Mouse (Mus musculus): ENCODE data around the gene Numa1. TPM values are rescaled to one million over a fixed set of nuclear protein-coding genes. Genes with fewer than 3 reads are reported as not detected.

The Numa1 gene
- polyA plus RNA-seq, 1 experiment from 2014 or later = 17.2 TPM

- H3K4me1 ChIP-seq (ENCODE audit: insufficient read depth) = no peaks in the 10 kb centered on the region
- no peak for TF ChIP-seq CTCF (IDR thresholded peaks at IDR 0.05; ENCODE audit: low read depth)
- no peak overlapping the region for H3K4me3 ChIP-seq (ENCODE audit: low read depth, low read length)
- H3K36me3 ChIP-seq (replicated peaks; ENCODE audit: insufficient read depth, low read length) = peaks cover 28% of the 10 kb centered on the region
- no peak overlapping the region for H3K27ac ChIP-seq (ENCODE audit: low read depth)
- no peak overlapping the region for H3K4me2 ChIP-seq (ENCODE audit: low read depth, low read length)
- no peak overlapping the region for H3K9ac ChIP-seq (replicated peaks)
- DNase-seq = no peak
- 53% methylated on average over 1 of the region's 1 CpGs for WGBS (ENCODE audit: insufficient replicate concordance)
- no peaks in the 10 kb centered on the region for H3K27me3 ChIP-seq (ENCODE audit: insufficient read depth, low read length)
- H3K9me3 ChIP-seq (ENCODE audit: low read length) = no peaks in the 10 kb centered on the region
- peak; percentile 25; the same call in 1 of the 2 replicates for ATAC-seq
Observed at GRCm38 (mm10) chr7:101982735-101983134, 48.8 kb downstream of the Numa1 start.

GRCm38 (mm10) chr7:101985081-101985480 is 51.2 kb downstream of the Numa1 start:
- H3K27me3 ChIP-seq (ENCODE audit: insufficient read depth, low read length) = no peaks in the 10 kb centered on the region
- no peaks in the 10 kb centered on the region for H3K9me3 ChIP-seq (ENCODE audit: low read length)
- H3K4me1 ChIP-seq (ENCODE audit: insufficient read depth) = no peaks in the 10 kb centered on the region
- WGBS (ENCODE audit: insufficient replicate concordance) = 88% methylated on average over 3 of the region's 3 CpGs
- H3K9ac ChIP-seq (replicated peaks) = no peak overlapping the region
- peaks cover 45% of the 10 kb centered on the region for H3K36me3 ChIP-seq (replicated peaks; ENCODE audit: insufficient read depth, low read length)
- ATAC-seq (no peak), DNase-seq (no peak)
- H3K4me2 ChIP-seq (ENCODE audit: low read depth, low read length) = no peak overlapping the region
- no peak overlapping the region for H3K27ac ChIP-seq (ENCODE audit: low read depth)
- TF ChIP-seq EP300 (IDR thresholded peaks at IDR 0.05; ENCODE audit: low read depth) = no peak
- TF ChIP-seq CTCF (IDR thresholded peaks at IDR 0.05; ENCODE audit: low read depth) = no peak
- H3K4me3 ChIP-seq (ENCODE audit: low read depth, low read length) = no peak overlapping the region

- no peaks in the 10 kb centered on the region for H3K4me1 ChIP-seq (ENCODE audit: insufficient read depth)
- H3K9ac ChIP-seq (replicated peaks) = no peak overlapping the region
- no peak overlapping the region for H3K4me3 ChIP-seq (ENCODE audit: low read depth, low read length)
- no peak overlapping the region for H3K4me2 ChIP-seq (ENCODE audit: low read depth, low read length)
- TF ChIP-seq EP300 (IDR thresholded peaks at IDR 0.05; ENCODE audit: low read depth) = no peak
- TF ChIP-seq CTCF (IDR thresholded peaks at IDR 0.05; ENCODE audit: low read depth) = no peak
- H3K27me3 ChIP-seq (ENCODE audit: insufficient read depth, low read length) = no peaks in the 10 kb centered on the region
- no peaks in the 10 kb centered on the region for H3K9me3 ChIP-seq (ENCODE audit: low read length)
- no peak for ATAC-seq
- H3K36me3 ChIP-seq (replicated peaks; ENCODE audit: insufficient read depth, low read length) = peaks cover 94% of the 10 kb centered on the region
- DNase-seq = no peak
- no peak overlapping the region for H3K27ac ChIP-seq (ENCODE audit: low read depth)
- WGBS (ENCODE audit: insufficient replicate concordance) = 77% methylated on average over 3 of the region's 3 CpGs
Observed at GRCm38 (mm10) chr7:101994241-101994640, 60.3 kb downstream of the Numa1 start.

GRCm38 (mm10) chr7:101998194-101998927 is 64.5 kb downstream of the Numa1 start:
- Histone ChIP-seq H3K9me3 (ENCODE audit: low read length) (no peaks in the 10 kb centered on the region), H3K9ac (replicated peaks) (no peak overlapping the region), H3K27me3 (ENCODE audit: insufficient read depth, low read length) (no peaks in the 10 kb centered on the region), H3K36me3 (replicated peaks; ENCODE audit: insufficient read depth, low read length) (peaks cover 95% of the 10 kb centered on the region), H3K4me3 (ENCODE audit: low read depth, low read length) (no peak overlapping the region), H3K27ac (ENCODE audit: low read depth) (0 out of 2 replicates have a peak overlapping the region, but pooled peaks have one; percentile 22), H3K4me1 (ENCODE audit: insufficient read depth) (no peaks in the 10 kb centered on the region), H3K4me2 (ENCODE audit: low read depth, low read length) (no peak overlapping the region)
- DNase-seq = peak; percentile 81
- TF ChIP-seq CTCF (IDR thresholded peaks at IDR 0.05; ENCODE audit: low read depth) = peak; percentile 96
- no peak for TF ChIP-seq EP300 (IDR thresholded peaks at IDR 0.05; ENCODE audit: low read depth)
- ATAC-seq = peak; percentile 43
- WGBS (ENCODE audit: insufficient replicate concordance) = 68% methylated on average over 14 of the region's 14 CpGs

- Histone ChIP-seq H3K36me3 (replicated peaks; ENCODE audit: insufficient read depth, low read length) (peaks cover 87% of the 10 kb centered on the region), H3K27me3 (ENCODE audit: insufficient read depth, low read length) (no peaks in the 10 kb centered on the region), H3K9ac (replicated peaks) (no peak overlapping the region), H3K9me3 (ENCODE audit: low read length) (no peaks in the 10 kb centered on the region), H3K4me1 (ENCODE audit: insufficient read depth) (no peaks in the 10 kb centered on the region), H3K27ac (ENCODE audit: low read depth) (no peak overlapping the region), H3K4me3 (ENCODE audit: low read depth, low read length) (no peak overlapping the region), H3K4me2 (ENCODE audit: low read depth, low read length) (no peak overlapping the region)
- no peak for DNase-seq
- 97% methylated on average over 15 of the region's 15 CpGs for whole genome bisulfite sequencing (ENCODE audit: insufficient replicate concordance)
- ATAC-seq = no peak
- TF ChIP-seq EP300 (IDR thresholded peaks at IDR 0.05; ENCODE audit: low read depth) (no peak), CTCF (IDR thresholded peaks at IDR 0.05; ENCODE audit: low read depth) (0 out of 2 replicates have a peak, but pooled peaks have one; percentile 21)
Observed at GRCm38 (mm10) chr7:101999461-102000151, 65.7 kb downstream of the Numa1 start.

GRCm38 (mm10) chr7:102000296-102000695 is 66.4 kb downstream of the Numa1 start:
- ATAC-seq (no peak), DNase-seq (no peak)
- Histone ChIP-seq H3K4me1 (ENCODE audit: insufficient read depth) (no peaks in the 10 kb centered on the region), H3K9me3 (ENCODE audit: low read length) (no peaks in the 10 kb centered on the region), H3K27ac (ENCODE audit: low read depth) (no peak overlapping the region), H3K9ac (replicated peaks) (no peak overlapping the region), H3K4me3 (ENCODE audit: low read depth, low read length) (no peak overlapping the region), H3K36me3 (replicated peaks; ENCODE audit: insufficient read depth, low read length) (peaks cover 86% of the 10 kb centered on the region), H3K4me2 (ENCODE audit: low read depth, low read length) (no peak overlapping the region), H3K27me3 (ENCODE audit: insufficient read depth, low read length) (no peaks in the 10 kb centered on the region)
- 93% methylated on average over 8 of the region's 8 CpGs for WGBS (ENCODE audit: insufficient replicate concordance)
- TF ChIP-seq EP300 (IDR thresholded peaks at IDR 0.05; ENCODE audit: low read depth) (no peak), CTCF (IDR thresholded peaks at IDR 0.05; ENCODE audit: low read depth) (no peak)

All from liver, postnatal 0 days (tissue).